ENCODE assay signal across 28 mouse cellular contexts in genomic region chr9:109032435-109032834, GRCm38 (mm10). TPM values are rescaled to one million over a fixed set of nuclear protein-coding genes. Genes with fewer than 3 reads are reported as not detected.
DNase-seq lines count a peak whose midpoint lies in the region; ATAC-seq and TF ChIP-seq lines count a peak whose summit lies in the region.
"Had no signal": no experiment of that assay in that cellular context is flagged by ENCODE, and none has a peak within 500 bp of the region (broad histone marks: within the 10 kb centered on the region; RNA-seq: fewer than 3 reads in every experiment).

No protein-coding gene starts in this region.

- no peaks in the 10 kb centered on the region for H3K36me3 ChIP-seq in liver, embryonic 12.5 days
- H3K36me3 ChIP-seq in liver, postnatal 0 days (replicated peaks; ENCODE audit: insufficient read depth, low read length): 0 out of 2 replicates have a peak, but pooled peaks cover 3% of the 10 kb centered on the region
- H3K36me3 ChIP-seq: forebrain, embryonic 10.5 days had no signal

- H3K9ac ChIP-seq in liver, embryonic 12.5 days: no peak overlapping the region
- no peak overlapping the region for H3K9ac ChIP-seq in liver, postnatal 0 days (replicated peaks)
- H3K9ac ChIP-seq: embryonic facial prominence, embryonic 15.5 days had no signal

- H3K4me1 ChIP-seq in liver, embryonic 12.5 days: peaks cover 13% of the 10 kb centered on the region
- H3K4me1 ChIP-seq in liver, postnatal 0 days (ENCODE audit: insufficient read depth): no peaks in the 10 kb centered on the region
- H3K4me1 ChIP-seq: embryonic facial prominence, embryonic 15.5 days; forebrain, embryonic 10.5 days had no signal

- TF ChIP-seq CTCF in liver, postnatal 0 days (IDR thresholded peaks at IDR 0.05; ENCODE audit: low read depth): no peak

- no peak overlapping the region for H3K4me2 ChIP-seq in liver, embryonic 12.5 days
- H3K4me2 ChIP-seq in liver, postnatal 0 days (ENCODE audit: low read depth, low read length): no peak overlapping the region
- H3K4me2 ChIP-seq: embryonic facial prominence, embryonic 15.5 days; heart, embryonic 11.5 days had no signal

- no peak overlapping the region for H3K4me3 ChIP-seq in liver, embryonic 12.5 days
- H3K4me3 ChIP-seq in liver, postnatal 0 days (ENCODE audit: low read depth, low read length): no peak overlapping the region
- H3K4me3 ChIP-seq: embryonic facial prominence, embryonic 15.5 days; erythroblast, embryonic 14.5 days; forebrain, embryonic 10.5 days; gastrocnemius, adult 2 months had no signal

- no peaks in the 10 kb centered on the region for H3K9me3 ChIP-seq in liver, embryonic 12.5 days (replicated peaks)
- H3K9me3 ChIP-seq in liver, postnatal 0 days (ENCODE audit: low read length): no peaks in the 10 kb centered on the region
- H3K9me3 ChIP-seq: embryonic facial prominence, embryonic 15.5 days; forebrain, embryonic 10.5 days; G1E had no signal

- no peak overlapping the region for H3K27ac ChIP-seq in liver, embryonic 12.5 days
- H3K27ac ChIP-seq in liver, postnatal 0 days (ENCODE audit: low read depth): no peak overlapping the region
- H3K27ac ChIP-seq: embryonic facial prominence, embryonic 15.5 days; forebrain, embryonic 10.5 days; gastrocnemius, adult 2 months had no signal

- no peak for DNase-seq in liver, postnatal 0 days
- DNase-seq in layer of hippocampus, adult 8-10 months (ENCODE audit: low spot score in 2 of 2): no peak
- DNase-seq in kidney, postnatal 14 days: no peak
- no peak for DNase-seq in natural killer cell, adult 2 months (ENCODE audit: low spot score in 2 of 2)
- DNase-seq: adrenal gland, postnatal 10 days; B cell, adult 2 months; cerebellum, adult 11-12 months; cerebellum, adult 9-11 months; embryo, embryonic 11 days; gastrocnemius, adult 2 months; gastrocnemius, postnatal 25 days; heart, adult 18-20 months had no signal

- H3K27me3 ChIP-seq in liver, embryonic 12.5 days (replicated peaks): no peaks in the 10 kb centered on the region
- H3K27me3 ChIP-seq in liver, postnatal 0 days (ENCODE audit: insufficient read depth, low read length): no peaks in the 10 kb centered on the region
- H3K27me3 ChIP-seq: embryonic facial prominence, embryonic 15.5 days had no signal

- peak; percentile 70; the same call in 1 of the 2 replicates for ATAC-seq in liver, embryonic 12.5 days
- ATAC-seq in liver, postnatal 0 days: no peak
- peak; percentile 61 for ATAC-seq in granulocyte monocyte progenitor cell, adult 5-6 weeks (replicated peaks; ENCODE audit: poor library complexity, severe bottlenecking)
- peak; percentile 92 for ATAC-seq in megakaryocyte, adult 5-6 weeks (ENCODE audit: poor library complexity, severe bottlenecking)
- 0 out of 2 replicates have a peak, but pooled peaks have one; percentile 35 for ATAC-seq in neutrophil, adult 5-6 weeks (ENCODE audit: extremely low read depth, insufficient number of reproducible peaks, low FRiP score, poor library complexity, severe bottlenecking)
- ATAC-seq: CD4-positive, CD25-positive, alpha-beta regulatory T cell, adult 4 months; forebrain, embryonic 14.5 days; hindbrain, embryonic 16.5 days had no signal

- WGBS in liver, embryonic 12.5 days (ENCODE audit: insufficient replicate concordance): 51% methylated on average over 6 of the region's 6 CpGs
- WGBS in liver, postnatal 0 days (ENCODE audit: insufficient replicate concordance): 54% methylated on average over 6 of the region's 6 CpGs

- TF ChIP-seq EP300 in liver, postnatal 0 days (IDR thresholded peaks at IDR 0.05; ENCODE audit: low read depth): no peak

RNA-seq across cellular contexts. Expression of gene Shisa5, which starts 5.9 kb away (rescaled TPM):
- 19.0 and 21.5 TPM in 2 replicates for polyA plus RNA-seq in liver, embryonic 12.5 days (2016; fragmentation: Nextera tagmentation; extraction: Ambion mirVana)
- 34.1 and 35.0 TPM in 2 replicates for polyA plus RNA-seq in liver, postnatal 0 days (2015; fragmentation: Nextera tagmentation; extraction: Ambion mirVana)
- 56.8 and 75.0 TPM in 2 replicates for total RNA-seq in granulocyte monocyte progenitor cell, adult 5-6 weeks (2014; fragmentation: Nextera tagmentation)
- 54.4 and 80.8 TPM in 2 replicates for total RNA-seq in granulocyte monocyte progenitor cell, adult 5-6 weeks (2017)
- 119 and 176 TPM in 2 replicates for total RNA-seq in megakaryocyte, adult 5-6 weeks (2015)
- 453 and 632 TPM in 2 replicates for total RNA-seq in megakaryocyte, adult 5-6 weeks (2017)
- total RNA-seq in neutrophil, adult 5-6 weeks (2017): 1,927 and 2,078 TPM in 2 replicates
- 10 to 100 TPM; 56.6 to 94.6 (median 77.2) TPM for total RNA-seq in layer of hippocampus, adult 8-10 months (2022)

RNA-seq across cellular contexts. Expression of gene Trex1, which starts 27.1 kb away (rescaled TPM):
- 8.8 and 9.1 TPM in 2 replicates for polyA plus RNA-seq in liver, embryonic 12.5 days (2016; fragmentation: Nextera tagmentation; extraction: Ambion mirVana)
- 13.3 and 14.3 TPM in 2 replicates for polyA plus RNA-seq in liver, postnatal 0 days (2015; fragmentation: Nextera tagmentation; extraction: Ambion mirVana)
- 23.5 and 32.3 TPM in 2 replicates for total RNA-seq in granulocyte monocyte progenitor cell, adult 5-6 weeks (2014; fragmentation: Nextera tagmentation)
- total RNA-seq in granulocyte monocyte progenitor cell, adult 5-6 weeks (2017): 17.1 and 17.8 TPM in 2 replicates
- 119 and 124 TPM in 2 replicates for total RNA-seq in megakaryocyte, adult 5-6 weeks (2015)
- 68.7 and 87.5 TPM in 2 replicates for total RNA-seq in megakaryocyte, adult 5-6 weeks (2017)
- total RNA-seq in neutrophil, adult 5-6 weeks (2017): 28.9 and 29.1 TPM in 2 replicates
- total RNA-seq in layer of hippocampus, adult 8-10 months (2022): 10 to 100 TPM; 13.7 to 18.3 (median 16.4) TPM

RNA-seq across cellular contexts. Expression of gene Pfkfb4, which starts 40.9 kb away (rescaled TPM):
- polyA plus RNA-seq in liver, embryonic 12.5 days (2016; fragmentation: Nextera tagmentation; extraction: Ambion mirVana): 3.4 and 4.4 TPM in 2 replicates
- polyA plus RNA-seq in liver, postnatal 0 days (2015; fragmentation: Nextera tagmentation; extraction: Ambion mirVana): 3.1 and 3.8 TPM in 2 replicates
- 6.9 and 8.4 TPM in 2 replicates for total RNA-seq in granulocyte monocyte progenitor cell, adult 5-6 weeks (2014; fragmentation: Nextera tagmentation)
- total RNA-seq in granulocyte monocyte progenitor cell, adult 5-6 weeks (2017): 6.7 and 9.5 TPM in 2 replicates
- 19.3 and 22.4 TPM in 2 replicates for total RNA-seq in megakaryocyte, adult 5-6 weeks (2015)
- total RNA-seq in megakaryocyte, adult 5-6 weeks (2017): 53.1 and 64.9 TPM in 2 replicates
- total RNA-seq in neutrophil, adult 5-6 weeks (2017): 147 and 153 TPM in 2 replicates
- total RNA-seq in layer of hippocampus, adult 8-10 months (2022): 10 to 100 TPM; 11.5 to 15.8 (median 15.4) TPM

RNA-seq across cellular contexts. Expression of gene Atrip, which starts 41.5 kb away (rescaled TPM):
- 18.6 and 19.4 TPM in 2 replicates for polyA plus RNA-seq in liver, embryonic 12.5 days (2016; fragmentation: Nextera tagmentation; extraction: Ambion mirVana)
- polyA plus RNA-seq in liver, postnatal 0 days (2015; fragmentation: Nextera tagmentation; extraction: Ambion mirVana): 6.1 and 6.7 TPM in 2 replicates
- 13.5 and 26.7 TPM in 2 replicates for total RNA-seq in granulocyte monocyte progenitor cell, adult 5-6 weeks (2014; fragmentation: Nextera tagmentation)
- total RNA-seq in granulocyte monocyte progenitor cell, adult 5-6 weeks (2017): 22.2 and 30.6 TPM in 2 replicates
- 7.2 and 9.5 TPM in 2 replicates for total RNA-seq in megakaryocyte, adult 5-6 weeks (2015)
- total RNA-seq in megakaryocyte, adult 5-6 weeks (2017): 9.7 and 10.2 TPM in 2 replicates
- 15.9 and 22.6 TPM in 2 replicates for total RNA-seq in neutrophil, adult 5-6 weeks (2017)
- 10 to 100 TPM; 26.3 to 31.2 (median 28.3) TPM for total RNA-seq in layer of hippocampus, adult 8-10 months (2022)

RNA-seq across cellular contexts. Expression of gene Ucn2, which starts 46.6 kb away (rescaled TPM):
- polyA plus RNA-seq in liver, embryonic 12.5 days (2016; fragmentation: Nextera tagmentation; extraction: Ambion mirVana): 0.11 TPM in 1 of 2 replicates, not detected in the other
- not detected in 2 replicates for polyA plus RNA-seq in liver, postnatal 0 days (2015; fragmentation: Nextera tagmentation; extraction: Ambion mirVana)
- total RNA-seq in granulocyte monocyte progenitor cell, adult 5-6 weeks (2014; fragmentation: Nextera tagmentation): 0.41 TPM in 1 of 2 replicates, not detected in the other
- not detected in 2 replicates for total RNA-seq in granulocyte monocyte progenitor cell, adult 5-6 weeks (2017)
- not detected in 2 replicates for total RNA-seq in megakaryocyte, adult 5-6 weeks (2015)
- total RNA-seq in megakaryocyte, adult 5-6 weeks (2017): not detected in 2 replicates
- total RNA-seq in neutrophil, adult 5-6 weeks (2017): 0.49 TPM in 1 of 2 replicates, not detected in the other
- under 1 TPM in 2 of 4 experiments, not detected in 2; 0.45 to 0.55 TPM for total RNA-seq in layer of hippocampus, adult 8-10 months (2022)
- total RNA-seq: heart, adult 18-20 months; heart, postnatal 25 days had no signal
- polyA plus RNA-seq: CD4-positive, CD25-positive, alpha-beta regulatory T cell, adult 4 months; embryonic facial prominence, embryonic 11.5 days; erythroblast, embryonic 14.5 days; forebrain, embryonic 10.5 days; G1E; heart, embryonic 11.5 days; heart, embryonic 16.5 days; hindbrain, embryonic 11.5 days; hindbrain, embryonic 16.5 days had no signal
